Mouse (Mus musculus): ENCODE measurements around the gene Tubal3. TPM values are rescaled to one million over a fixed set of nuclear protein-coding genes. Genes with fewer than 3 reads are reported as not detected.

The Tubal3 gene
- polyA plus RNA-seq, 1 experiment from 2014 or later, result 4.1 TPM

GRCm38 (mm10) chr13:3925632-3926031 lies 7.6 kb downstream of the Tubal3 start:
- Histone ChIP-seq H3K4me3 (replicated peaks) (no peak overlapping the region), H3K9ac (no peak overlapping the region), H3K4me2 (no peak overlapping the region), H3K27me3 (replicated peaks) (no peaks in the 10 kb centered on the region), H3K9me3 (no peaks in the 10 kb centered on the region), H3K4me1 (no peaks in the 10 kb centered on the region), H3K36me3 (no peaks in the 10 kb centered on the region), H3K27ac (no peak overlapping the region)
- ATAC-seq (ENCODE audit: insufficient read depth, low FRiP score, low read depth), result no peak
- 66% methylated on average over 6 of the region's 6 CpGs for WGBS

GRCm38 (mm10) chr13:3926046-3926445 lies 8.0 kb downstream of the Tubal3 start:
- Histone ChIP-seq H3K4me3 (replicated peaks) (no peak overlapping the region), H3K27ac (no peak overlapping the region), H3K4me1 (no peaks in the 10 kb centered on the region), H3K4me2 (no peak overlapping the region), H3K9me3 (no peaks in the 10 kb centered on the region), H3K9ac (no peak overlapping the region), H3K36me3 (no peaks in the 10 kb centered on the region), H3K27me3 (replicated peaks) (no peaks in the 10 kb centered on the region)
- WGBS, result 83% methylated on average over 6 of the region's 6 CpGs
- no peak for ATAC-seq (ENCODE audit: insufficient read depth, low FRiP score, low read depth)

- Histone ChIP-seq H3K27me3 (replicated peaks) (no peaks in the 10 kb centered on the region), H3K4me2 (no peak overlapping the region), H3K4me3 (replicated peaks) (no peak overlapping the region), H3K4me1 (no peaks in the 10 kb centered on the region), H3K36me3 (no peaks in the 10 kb centered on the region), H3K9ac (no peak overlapping the region), H3K27ac (no peak overlapping the region), H3K9me3 (no peaks in the 10 kb centered on the region)
- 55% methylated on average over 7 of the region's 7 CpGs for WGBS
- ATAC-seq (ENCODE audit: insufficient read depth, low FRiP score, low read depth), result no peak
Measured at GRCm38 (mm10) chr13:3944699-3945098, 26.6 kb downstream of the Tubal3 start.

GRCm38 (mm10) chr13:3945249-3945648 lies 27.2 kb downstream of the Tubal3 start, which contains the start of gene Ucn3:
TSS of gene Ucn3 (minus strand) at chr13:3945349.
- no peak within 1 kb of the TSS for H3K4me2 ChIP-seq
- WGBS, result 73% methylated on average over 2 of the region's 2 CpGs
- H3K27ac ChIP-seq, result no peak within 1 kb of the TSS
- no peaks in the 10 kb centered on the region for H3K27me3 ChIP-seq (replicated peaks)
- no peaks in the 10 kb centered on the region for H3K36me3 ChIP-seq
- ATAC-seq (ENCODE audit: insufficient read depth, low FRiP score, low read depth), result no peak
- H3K9ac ChIP-seq, result no peak within 1 kb of the TSS
- no peak within 1 kb of the TSS for H3K4me3 ChIP-seq (replicated peaks)
- H3K9me3 ChIP-seq, result no peaks in the 10 kb centered on the region
- no peaks in the 10 kb centered on the region for H3K4me1 ChIP-seq

- Histone ChIP-seq H3K36me3 (no peaks in the 10 kb centered on the region), H3K4me3 (replicated peaks) (no peak overlapping the region), H3K4me1 (no peaks in the 10 kb centered on the region), H3K27ac (no peak overlapping the region), H3K9me3 (no peaks in the 10 kb centered on the region), H3K27me3 (replicated peaks) (no peaks in the 10 kb centered on the region), H3K4me2 (no peak overlapping the region), H3K9ac (no peak overlapping the region)
- ATAC-seq (ENCODE audit: insufficient read depth, low FRiP score, low read depth), result no peak
- 89% methylated on average over 4 of the region's 4 CpGs for WGBS
Measured at GRCm38 (mm10) chr13:3947267-3947666, 29.2 kb downstream of the Tubal3 start.

GRCm38 (mm10) chr13:3949477-3949876 lies 31.4 kb downstream of the Tubal3 start:
- Histone ChIP-seq H3K4me3 (replicated peaks) (no peak overlapping the region), H3K4me1 (no peaks in the 10 kb centered on the region), H3K9me3 (no peaks in the 10 kb centered on the region), H3K36me3 (no peaks in the 10 kb centered on the region), H3K27me3 (replicated peaks) (no peaks in the 10 kb centered on the region), H3K27ac (no peak overlapping the region), H3K4me2 (no peak overlapping the region), H3K9ac (no peak overlapping the region)
- ATAC-seq (ENCODE audit: insufficient read depth, low FRiP score, low read depth), result no peak
- 87% methylated on average over 4 of the region's 4 CpGs for WGBS

- Histone ChIP-seq H3K9me3 (no peaks in the 10 kb centered on the region), H3K4me2 (no peak overlapping the region), H3K36me3 (no peaks in the 10 kb centered on the region), H3K27ac (no peak overlapping the region), H3K27me3 (replicated peaks) (no peaks in the 10 kb centered on the region), H3K4me1 (no peaks in the 10 kb centered on the region), H3K9ac (no peak overlapping the region), H3K4me3 (replicated peaks) (no peak overlapping the region)
- 68% methylated on average over 6 of the region's 6 CpGs for WGBS
- no peak for ATAC-seq (ENCODE audit: insufficient read depth, low FRiP score, low read depth)
Measured at GRCm38 (mm10) chr13:3951198-3951914, 33.3 kb downstream of the Tubal3 start.

GRCm38 (mm10) chr13:3968849-3969248 lies 50.8 kb downstream of the Tubal3 start:
- ATAC-seq (ENCODE audit: insufficient read depth, low FRiP score, low read depth), result no peak
- WGBS, result 82% methylated on average over 4 of the region's 4 CpGs
- H3K4me2 ChIP-seq, result no peak overlapping the region
- no peaks in the 10 kb centered on the region for H3K27me3 ChIP-seq (replicated peaks)
- no peak overlapping the region for H3K9ac ChIP-seq
- H3K4me1 ChIP-seq, result no peaks in the 10 kb centered on the region
- no peak overlapping the region for H3K27ac ChIP-seq
- H3K4me3 ChIP-seq (replicated peaks), result no peak overlapping the region
- no peaks in the 10 kb centered on the region for H3K9me3 ChIP-seq
- no peaks in the 10 kb centered on the region for H3K36me3 ChIP-seq

Small RNAs within 50 kb of the gene (microRNA-seq; reads per million reads assigned to microRNA genes)
- not detected for gene Gm22460

Other genes starting within 250 kb of the Tubal3 start
- 3.8 and 10.9 TPM in 2 replicates for gene Calml3, start 114.0 kb upstream of the Tubal3 start, polyA plus RNA-seq (2015; fragmentation: Nextera tagmentation; extraction: Ambion mirVana)
- 0.39 TPM in 1 of 2 replicates, not detected in the other for gene Calm4, start 80.5 kb upstream of the Tubal3 start, polyA plus RNA-seq (2015; fragmentation: Nextera tagmentation; extraction: Ambion mirVana)
- not detected in 2 replicates for gene Calm5, start 64.1 kb upstream of the Tubal3 start, polyA plus RNA-seq (2015; fragmentation: Nextera tagmentation; extraction: Ambion mirVana)
- 90.8 and 104 TPM in 2 replicates for gene Net1, start 54 bp upstream of the Tubal3 start, polyA plus RNA-seq (2015; fragmentation: Nextera tagmentation; extraction: Ambion mirVana)
- not detected in 2 replicates for gene Ucn3, start 27.1 kb downstream of the Tubal3 start, polyA plus RNA-seq (2015; fragmentation: Nextera tagmentation; extraction: Ambion mirVana)
- 3.1 and 3.2 TPM in 2 replicates for gene Akr1c14, start 130.7 kb downstream of the Tubal3 start, polyA plus RNA-seq (2015; fragmentation: Nextera tagmentation; extraction: Ambion mirVana)
- 1.0 and 1.3 TPM in 2 replicates for gene Akr1c18, start 232.4 kb downstream of the Tubal3 start, polyA plus RNA-seq (2015; fragmentation: Nextera tagmentation; extraction: Ambion mirVana)